Mouse (Mus musculus) C2C12 (cell line): ENCODE results near the gene Armh3. TPM values are rescaled to one million over a fixed set of nuclear protein-coding genes. Genes with fewer than 3 reads are reported as not detected.

Source experiments
- H3K27me3 ChIP-seq: one replicate; pipeline ENCODE4 v1.6.1; 2011; ENCODE audit not compliant: control insufficient read depth, insufficient read depth, insufficient read length
- H3K36me3 ChIP-seq: one replicate; pipeline ENCODE4 v1.6.1; 2011; ENCODE audit not compliant: control insufficient read depth, insufficient read depth
- H3K4me3 ChIP-seq: one replicate; pipeline ENCODE4 v1.5.1; 2011; ENCODE audit warnings: mild to moderate bottlenecking, control low read depth; ENCODE audit not compliant: poor library complexity, insufficient read depth, severe bottlenecking
- H3K79me2 ChIP-seq: one replicate; pipeline ENCODE4 v1.6.1; 2011; ENCODE audit not compliant: control insufficient read depth, insufficient read depth
- H3K79me3 ChIP-seq: one replicate; pipeline ENCODE4 v1.6.1; 2011; ENCODE audit warnings: low read depth, control low read depth
- H3ac ChIP-seq: one replicate; pipeline ENCODE3; 2011; ENCODE audit warnings: low read depth; ENCODE audit not compliant: control insufficient read depth, insufficient read length
- CEBPB ChIP-seq: IDR thresholded peaks from one replicate; pipeline ENCODE4 v1.6.1; 2011; ENCODE audit warnings: low read depth, mild to moderate bottlenecking, control low read depth, moderate library complexity
- CTCF ChIP-seq: IDR thresholded peaks from one replicate; pipeline ENCODE4 v1.5.1; 2011; ENCODE audit not compliant: control insufficient read depth, insufficient read depth, insufficient read length
- FOSL1 ChIP-seq: IDR thresholded peaks from one replicate; pipeline ENCODE4 v1.8.0; 2011; ENCODE audit warnings: mild to moderate bottlenecking, low read length; ENCODE audit not compliant: poor library complexity, insufficient read depth, severe bottlenecking
- MAX ChIP-seq: IDR thresholded peaks from one replicate; pipeline ENCODE4 v1.6.1; 2011; ENCODE audit warnings: mild to moderate bottlenecking, control low read depth
- MYOD1 ChIP-seq: IDR thresholded peaks from one replicate; pipeline ENCODE4 v1.6.1; 2011; ENCODE audit warnings: low read depth; ENCODE audit not compliant: control insufficient read depth, insufficient read length
- MYOG ChIP-seq: IDR thresholded peaks from one replicate; pipeline ENCODE4 v1.6.1; 2011; ENCODE audit not compliant: control insufficient read depth, insufficient read length; ENCODE audit errors: extremely low read depth
- USF1 ChIP-seq: IDR thresholded peaks from one replicate; pipeline ENCODE4 v1.6.1; 2011; ENCODE audit warnings: low read depth, mild to moderate bottlenecking, control low read depth, moderate library complexity
- polyA plus RNA-seq: library from polyadenylated mRNA; unstranded; fragments of >200 nt; fragmentation: generic; extraction: Trizol; gene quantifications from one replicate; pipeline ENCODE4 v1.2.1, GENCODE M21; 2012; ENCODE audit warnings: missing spikeins

The Armh3 gene
- polyA plus RNA-seq, 1 experiment, result 6.4 TPM

DNA sequence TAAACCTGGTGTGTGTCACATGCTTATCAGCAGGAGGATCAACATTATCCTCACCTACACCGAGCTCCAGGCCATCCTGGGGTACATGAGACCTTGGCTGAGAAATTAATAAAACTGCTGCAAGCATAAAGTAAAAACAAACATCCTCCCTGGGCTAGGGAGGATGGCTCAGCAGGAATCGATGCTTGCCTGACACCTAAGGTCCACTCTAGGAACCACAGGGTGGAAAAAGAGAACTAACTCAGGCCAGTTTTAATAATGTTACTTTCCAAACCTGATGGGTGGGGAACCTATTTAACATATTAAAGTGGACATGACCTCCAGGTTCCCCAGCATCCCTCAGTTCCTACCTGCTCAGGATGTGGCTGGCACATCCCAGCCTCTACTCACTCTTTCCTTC lies 167.6 kb downstream of the Armh3 start:
- Histone ChIP-seq H3K79me2 (no peaks in the 10 kb centered on the region), H3ac (no peak overlapping the region), H3K79me3 (no peaks in the 10 kb centered on the region), H3K36me3 (no peaks in the 10 kb centered on the region), H3K4me3 (no peak overlapping the region), H3K27me3 (no peaks in the 10 kb centered on the region)
- TF ChIP-seq MYOD1 (no peak), USF1 (no peak), MAX (no peak), FOSL1 (no peak), MYOG (no peak), CTCF (no peak), CEBPB (no peak)

DNA sequence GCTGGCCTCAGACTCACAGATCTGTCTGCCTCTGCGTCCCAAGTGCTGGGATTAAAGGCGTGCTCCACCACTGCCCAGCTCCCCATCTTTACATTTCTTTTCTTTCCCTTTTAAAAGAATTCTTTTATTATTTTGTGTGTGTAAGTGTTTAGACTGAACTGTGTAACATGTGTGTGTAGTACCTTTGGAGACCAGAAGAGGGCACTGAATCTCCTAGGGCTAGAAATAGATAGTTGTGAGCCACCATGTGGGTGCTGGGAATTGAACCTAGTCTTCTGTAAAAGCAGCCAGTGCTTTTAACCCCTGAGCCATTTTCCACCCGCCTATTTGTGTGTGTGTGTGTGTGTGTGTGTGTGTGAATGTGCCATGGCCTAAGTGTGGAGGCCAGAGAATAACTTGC lies 170.6 kb downstream of the Armh3 start:
- no peaks in the 10 kb centered on the region for H3K36me3 ChIP-seq
- H3K4me3 ChIP-seq, result no peak overlapping the region
- H3K79me2 ChIP-seq, result no peaks in the 10 kb centered on the region

DNA sequence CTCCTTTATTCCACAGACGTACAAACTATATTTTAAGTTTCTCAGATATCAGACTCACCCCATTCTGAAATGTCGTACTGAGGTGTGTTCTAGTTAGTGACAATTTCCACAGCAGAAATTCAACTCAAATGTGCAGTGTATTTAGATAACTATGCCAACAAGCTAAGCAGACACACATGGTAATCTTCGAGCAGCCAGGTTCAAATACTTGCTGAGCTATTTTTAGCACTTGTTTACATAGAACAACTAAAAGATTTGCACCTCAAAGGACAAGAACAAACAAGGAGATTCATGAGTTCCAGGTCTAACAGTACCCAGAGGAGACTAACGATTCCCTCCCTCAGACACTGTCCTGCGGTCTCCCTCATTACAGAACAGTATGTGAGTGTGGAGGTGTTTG lies 171.2 kb downstream of the Armh3 start:
- H3ac ChIP-seq, result no peak overlapping the region
- no peaks in the 10 kb centered on the region for H3K79me2 ChIP-seq
- H3K4me3 ChIP-seq, result no peak overlapping the region
- TF ChIP-seq CTCF (no peak), FOSL1 (no peak), MYOG (no peak), MYOD1 (no peak), MAX (no peak), CEBPB (no peak), USF1 (no peak)
- H3K27me3 ChIP-seq, result no peaks in the 10 kb centered on the region
- no peaks in the 10 kb centered on the region for H3K36me3 ChIP-seq
- H3K79me3 ChIP-seq, result no peaks in the 10 kb centered on the region

More for the DNA sequence above, 170.6 kb downstream of the Armh3 start:
- TF ChIP-seq MYOD1, result no peak
- no peak for TF ChIP-seq MAX
- no peak for TF ChIP-seq CEBPB
- TF ChIP-seq CTCF, result no peak
- TF ChIP-seq MYOG, result no peak
- TF ChIP-seq USF1, result no peak
- TF ChIP-seq FOSL1, result no peak
- Histone ChIP-seq H3K27me3 (no peaks in the 10 kb centered on the region), H3K79me3 (no peaks in the 10 kb centered on the region), H3ac (no peak overlapping the region)

DNA sequence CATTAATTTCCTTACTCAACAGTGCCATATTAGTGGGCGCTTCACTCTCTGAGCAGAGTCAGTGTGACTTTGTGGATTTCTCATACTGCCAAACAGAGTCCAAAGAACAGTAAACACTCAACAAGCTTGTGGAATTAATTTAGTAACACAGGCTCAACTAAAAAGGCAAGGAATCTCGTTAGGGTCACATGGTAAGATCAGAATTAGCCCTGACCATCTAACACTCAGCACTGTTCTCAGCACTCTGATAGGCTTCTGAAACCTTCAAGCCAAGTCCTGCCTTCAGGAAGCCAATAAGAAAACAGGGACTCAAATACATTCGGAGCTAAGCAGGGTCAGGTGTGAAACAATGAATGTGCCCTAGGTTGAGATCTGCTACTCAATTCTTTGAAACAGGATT lies 172.1 kb downstream of the Armh3 start:
- TF ChIP-seq FOSL1, result no peak
- Histone ChIP-seq H3K27me3 (no peaks in the 10 kb centered on the region), H3K36me3 (no peaks in the 10 kb centered on the region), H3K4me3 (no peak overlapping the region), H3K79me3 (no peaks in the 10 kb centered on the region), H3ac (no peak overlapping the region), H3K79me2 (no peaks in the 10 kb centered on the region)

DNA sequence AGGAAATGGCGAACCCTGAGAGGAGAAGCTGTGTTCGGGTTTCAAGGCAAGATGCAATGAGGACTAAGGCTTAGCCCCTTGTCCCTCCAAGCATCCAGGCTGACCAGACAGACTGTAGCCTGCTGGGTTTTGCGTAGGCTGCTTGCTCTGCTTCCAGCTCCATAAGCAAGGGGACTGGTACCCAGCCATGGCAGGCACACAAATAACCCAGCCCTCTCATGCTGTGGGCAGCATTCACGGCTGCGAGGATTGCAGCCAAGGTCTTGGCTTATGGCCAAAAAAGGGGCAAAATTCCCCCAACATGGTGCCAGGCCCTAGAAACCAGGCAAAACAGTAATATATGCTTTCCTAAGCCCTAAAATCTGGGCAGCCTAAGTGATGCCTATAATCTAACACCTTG lies 176.5 kb downstream of the Armh3 start:
- Histone ChIP-seq H3K27me3 (no peaks in the 10 kb centered on the region), H3ac (no peak overlapping the region), H3K79me2 (no peaks in the 10 kb centered on the region), H3K79me3 (no peaks in the 10 kb centered on the region), H3K4me3 (no peak overlapping the region), H3K36me3 (no peaks in the 10 kb centered on the region)
- no peak for TF ChIP-seq MYOG
- no peak for TF ChIP-seq USF1
- no peak for TF ChIP-seq MAX
- TF ChIP-seq CEBPB, result no peak
- no peak for TF ChIP-seq CTCF
- TF ChIP-seq FOSL1, result no peak
- no peak for TF ChIP-seq MYOD1

DNA sequence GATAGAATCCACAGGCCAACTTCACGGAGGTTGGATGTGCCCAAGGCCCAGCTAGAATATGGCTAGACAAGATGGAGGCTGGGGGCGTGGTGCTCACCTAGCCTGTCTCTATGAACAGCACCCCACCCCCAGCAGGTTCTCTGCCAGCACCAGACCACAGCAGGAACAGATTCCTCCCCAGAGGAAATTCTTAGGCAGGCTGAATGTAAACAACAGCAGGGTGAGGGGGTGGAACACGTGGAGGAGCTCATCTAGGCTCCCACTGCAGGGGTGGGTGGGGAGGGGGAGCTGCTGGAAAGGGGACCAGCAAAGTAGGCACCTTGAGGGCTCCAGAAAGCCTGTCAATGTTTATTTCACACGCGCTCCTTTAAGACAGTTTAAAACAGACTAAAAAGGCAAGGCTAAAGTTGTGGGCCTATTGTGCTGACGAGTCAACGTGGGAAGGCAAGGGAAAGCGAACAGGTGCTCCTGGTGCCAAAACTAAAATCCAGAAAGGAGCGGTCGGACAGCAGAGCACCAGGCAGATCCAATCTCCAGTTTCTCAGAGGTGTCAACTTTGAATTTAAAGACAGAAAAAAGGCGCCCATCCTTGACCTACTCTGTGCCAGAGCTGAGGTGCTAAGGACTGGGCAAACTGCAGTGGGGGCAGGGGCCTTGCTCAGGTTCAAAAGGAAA lies 180.3 kb downstream of the Armh3 start:
- H3K79me3 ChIP-seq, result no peaks in the 10 kb centered on the region
- H3K36me3 ChIP-seq, result no peaks in the 10 kb centered on the region
- H3ac ChIP-seq, result no peak overlapping the region
- no peak for TF ChIP-seq USF1
- no peak for TF ChIP-seq CTCF
- TF ChIP-seq MYOG, result no peak
- TF ChIP-seq CEBPB, result no peak
- TF ChIP-seq MAX, result no peak
- TF ChIP-seq MYOD1, result no peak
- TF ChIP-seq FOSL1, result no peak
- H3K79me2 ChIP-seq, result no peaks in the 10 kb centered on the region
- peaks cover 6% of the 10 kb centered on the region for H3K27me3 ChIP-seq
- H3K4me3 ChIP-seq, result no peak overlapping the region
